Mouse (Mus musculus): ENCODE data around the gene Hes1.

DNA sequence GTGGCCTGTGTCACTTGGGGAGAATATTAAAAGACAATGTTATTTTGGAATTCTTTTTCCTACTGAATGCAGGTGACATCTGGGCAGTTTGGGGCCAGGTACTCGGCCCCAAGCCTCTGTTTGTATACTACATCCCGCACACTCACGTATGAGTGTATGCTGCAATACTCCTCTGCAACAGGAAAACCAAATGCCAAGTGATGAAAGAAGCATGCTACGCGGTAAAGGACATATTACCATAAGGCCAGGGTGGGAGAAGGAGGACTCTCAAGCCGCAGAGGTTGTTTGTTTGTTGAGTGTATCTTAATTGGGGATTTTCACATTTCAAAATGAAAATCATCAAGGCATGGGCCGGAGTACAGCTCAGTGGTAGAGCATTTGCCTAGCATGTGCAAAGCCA is 17.2 kb upstream of the Hes1 start:
- no peak for TF ChIP-seq CTCF (IDR thresholded peaks at IDR 0.05; ENCODE audit: low read depth)
- no peak for TF ChIP-seq EP300 (IDR thresholded peaks at IDR 0.05; ENCODE audit: low read depth)
